Mouse (Mus musculus): Measurements from ENCODE around the gene Wnt3.

Wnt3 gene

GRCm38 (mm10) chr11:103774228-103774530 is 229 bp downstream of the Wnt3 start:
- no peak for DNase-seq

GRCm38 (mm10) chr11:103780152-103780551 is 6.2 kb downstream of the Wnt3 start:
- no peak for DNase-seq

GRCm38 (mm10) chr11:103789951-103790350 is 16.0 kb downstream of the Wnt3 start:
- DNase-seq, result no peak

- DNase-seq, result peak; percentile 13
Measured at GRCm38 (mm10) chr11:103801128-103801527, 27.2 kb downstream of the Wnt3 start.

DNA sequence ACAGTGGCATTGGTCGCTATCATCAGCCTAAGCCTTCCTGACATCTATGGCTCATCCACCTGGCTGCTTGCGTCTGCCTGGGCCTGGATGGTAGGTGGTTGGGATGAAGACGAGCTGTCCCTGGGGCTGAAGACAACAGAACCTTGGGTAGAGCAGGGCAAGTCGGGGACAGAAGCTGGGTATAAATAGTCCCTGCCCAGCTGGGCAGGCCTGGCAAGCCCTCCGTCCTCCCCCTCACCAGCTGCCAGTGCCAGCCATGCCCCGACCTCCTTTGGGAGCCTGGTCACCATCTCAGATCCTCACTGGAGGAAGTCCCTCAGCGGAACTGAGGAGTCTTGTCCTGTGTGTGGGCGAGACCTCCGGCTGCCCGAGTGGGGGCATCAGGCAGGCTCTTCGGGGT is 30.2 kb downstream of the Wnt3 start:
- DNase-seq, result no peak

GRCm38 (mm10) chr11:103804804-103805203 is 30.9 kb downstream of the Wnt3 start:
- DNase-seq, result no peak

GRCm38 (mm10) chr11:103807966-103808365 is 34.0 kb downstream of the Wnt3 start:
- DNase-seq, result no peak

DNA sequence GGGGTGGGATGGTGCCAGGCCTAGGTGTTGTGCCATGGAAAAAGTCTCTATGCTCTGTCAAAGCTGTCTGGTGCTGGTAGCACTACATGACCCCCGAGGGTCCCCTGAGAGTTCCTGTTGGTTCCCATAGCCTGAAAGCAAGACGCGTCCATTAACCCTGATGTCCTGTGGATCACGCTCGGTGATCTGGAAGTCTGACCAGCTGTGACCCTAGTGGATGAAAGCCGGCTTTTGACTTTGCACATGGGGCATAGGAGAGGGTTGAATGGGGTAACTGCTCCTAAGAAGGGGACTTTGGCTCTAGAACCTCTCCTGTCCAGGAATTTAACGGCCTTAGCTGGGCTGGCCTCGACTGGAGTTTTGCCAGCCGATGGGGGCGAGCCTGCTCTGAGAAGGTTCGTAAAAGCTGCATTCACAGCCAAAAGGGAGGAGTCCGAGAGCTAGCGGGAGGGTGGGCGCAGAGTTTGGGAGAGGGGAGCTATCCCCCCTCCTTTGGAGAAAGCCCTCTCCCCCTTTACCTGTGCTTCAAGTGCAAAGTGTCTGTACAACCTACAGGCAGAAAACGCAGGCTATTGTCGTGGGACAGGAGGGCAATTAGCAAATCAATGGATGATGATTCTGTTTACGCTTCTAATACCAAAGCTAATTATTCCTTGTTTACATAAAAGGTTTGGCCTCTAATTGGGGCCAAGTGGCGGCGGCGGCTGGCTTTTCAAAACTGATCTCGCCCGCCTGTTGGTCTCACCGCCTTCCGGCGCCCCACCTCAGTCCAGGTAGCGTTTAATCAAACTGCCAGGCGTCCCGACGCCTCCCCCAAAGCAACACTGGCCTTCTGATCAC is 35.0 kb downstream of the Wnt3 start:
- DNase-seq, result no peak

DNA sequence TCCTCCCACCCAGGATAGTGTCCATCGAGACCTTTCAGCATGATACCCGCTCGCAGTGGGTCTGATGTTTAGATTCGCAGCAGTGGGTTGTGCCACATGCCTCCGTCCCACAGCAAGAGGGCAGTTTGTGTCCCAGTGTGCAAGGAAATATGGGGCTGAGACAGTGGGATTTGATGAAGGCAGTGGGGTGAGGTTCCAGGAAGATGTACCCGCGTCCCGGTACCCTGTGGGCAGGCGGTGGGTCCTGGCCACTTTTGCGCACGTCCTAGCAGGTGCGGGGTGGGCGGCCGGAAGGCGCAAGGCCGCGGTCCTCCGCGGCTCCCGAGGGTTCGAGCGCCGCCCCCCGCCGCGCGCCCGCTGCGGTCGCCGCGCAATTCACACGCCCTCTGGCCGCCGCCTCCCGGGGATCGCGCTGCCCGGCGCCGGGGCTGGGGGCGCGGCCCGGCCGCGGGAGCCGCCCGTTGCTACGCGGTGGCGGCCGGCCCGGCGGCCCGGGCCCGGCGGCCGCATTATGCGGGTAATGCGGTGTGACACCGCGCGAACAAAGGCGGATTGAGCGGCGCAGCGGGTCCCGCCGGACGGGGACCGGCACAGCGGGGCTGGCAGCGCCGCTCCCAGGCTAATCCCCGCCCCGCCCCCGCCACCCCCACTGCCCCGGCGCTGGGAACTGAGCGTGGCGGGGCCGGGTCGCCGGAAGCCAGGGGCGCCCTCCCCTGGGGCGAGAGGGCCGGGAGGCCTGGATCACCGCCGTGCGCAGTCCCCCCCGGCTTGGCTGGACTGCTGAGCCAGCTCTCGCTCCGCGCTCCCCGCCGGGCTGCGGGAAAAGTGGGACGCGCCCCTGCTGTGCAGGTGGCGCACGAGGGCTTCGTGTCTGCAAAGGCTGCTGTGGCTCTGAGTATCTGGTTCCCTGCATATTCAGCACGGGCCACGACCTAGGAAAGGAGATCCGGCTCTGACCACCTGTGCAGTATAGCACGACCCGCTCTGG is 36.0 kb downstream of the Wnt3 start:
- DNase-seq, result no peak

- DNase-seq, result no peak
Measured at GRCm38 (mm10) chr11:103810631-103811030, 36.7 kb downstream of the Wnt3 start.

DNA sequence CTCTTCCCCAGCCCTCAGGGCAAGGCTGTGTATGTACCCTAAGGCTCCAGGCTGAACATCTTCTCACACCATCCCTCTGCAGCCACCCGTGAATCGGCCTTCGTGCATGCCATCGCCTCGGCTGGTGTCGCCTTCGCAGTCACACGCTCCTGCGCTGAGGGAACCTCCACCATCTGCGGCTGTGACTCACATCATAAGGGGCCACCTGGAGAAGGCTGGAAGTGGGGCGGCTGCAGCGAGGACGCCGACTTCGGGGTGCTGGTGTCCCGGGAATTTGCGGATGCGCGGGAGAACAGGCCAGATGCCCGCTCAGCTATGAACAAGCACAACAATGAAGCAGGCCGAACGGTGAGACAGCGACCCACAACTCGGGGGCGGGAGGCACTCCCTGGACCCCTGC is 37.3 kb downstream of the Wnt3 start:
- DNase-seq, result no peak

DNA sequence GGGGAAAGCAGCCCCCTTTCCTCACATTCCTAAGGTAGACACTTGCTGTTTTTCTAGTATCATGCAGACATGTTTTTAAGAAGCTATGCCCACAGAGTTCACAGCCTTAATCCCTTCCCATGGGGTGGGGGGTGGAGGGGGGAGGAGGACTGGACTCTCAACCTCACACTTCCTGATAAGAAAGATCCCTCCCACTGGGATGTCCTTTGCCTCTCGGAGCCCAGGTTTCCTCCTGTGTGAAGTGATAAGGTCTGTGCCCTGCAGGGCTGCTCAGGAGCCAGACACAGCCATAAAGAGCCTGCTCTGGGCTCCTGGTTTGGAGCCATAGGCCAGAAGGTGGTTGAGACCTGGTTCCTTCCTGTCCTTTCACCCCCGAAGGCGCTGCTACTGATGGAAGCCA is 40.9 kb downstream of the Wnt3 start:
- no peak for DNase-seq

GRCm38 (mm10) chr11:103815986-103816385 is 42.0 kb downstream of the Wnt3 start:
- DNase-seq, result peak; percentile 20

- DNase-seq, result no peak
Measured at GRCm38 (mm10) chr11:103816719-103817118, 42.8 kb downstream of the Wnt3 start.

DNA sequence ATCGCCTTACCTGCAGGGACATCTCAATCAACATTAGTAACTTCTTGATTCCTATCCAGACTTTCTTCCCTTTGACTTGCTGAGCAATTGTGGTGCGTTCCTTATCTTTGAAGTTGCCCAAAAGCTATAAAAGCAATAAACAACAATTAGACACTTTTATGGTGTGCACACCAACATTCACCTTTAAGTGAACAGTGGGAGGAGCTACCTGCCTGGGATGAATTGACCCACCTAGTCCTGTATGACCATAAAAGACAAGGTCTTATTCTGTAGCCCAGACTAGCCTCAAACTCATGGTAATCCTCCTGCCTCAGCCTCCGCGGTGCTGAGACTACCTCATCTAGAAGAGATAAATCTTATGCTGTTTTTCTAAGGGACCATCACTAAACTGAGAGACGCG is 53.3 kb downstream of the Wnt3 start:
- no peak for DNase-seq

DNA sequence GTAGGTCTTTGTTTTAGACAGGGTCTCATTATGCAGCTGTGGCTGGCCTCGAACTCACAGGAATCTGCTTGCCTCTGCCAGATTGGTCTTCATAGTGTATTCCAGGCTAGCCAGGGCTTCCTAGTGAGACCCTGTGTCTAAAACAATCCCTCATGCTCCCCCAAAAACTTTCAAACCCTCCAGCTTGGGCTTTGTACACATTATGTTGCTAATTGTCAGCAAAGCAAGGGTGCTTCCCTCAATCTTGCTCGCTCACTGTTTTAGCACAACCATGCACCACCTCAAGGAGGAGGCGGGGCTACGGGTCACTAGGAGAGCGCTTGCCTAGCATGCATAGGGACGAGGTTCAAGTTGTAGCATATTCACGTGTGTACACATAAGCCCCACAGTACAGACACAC is 54.9 kb downstream of the Wnt3 start:
- no peak for DNase-seq

- DNase-seq, result no peak
Measured at GRCm38 (mm10) chr11:103829956-103830355, 56.0 kb downstream of the Wnt3 start.

- no peak for DNase-seq
Measured at GRCm38 (mm10) chr11:103830476-103830875, 56.5 kb downstream of the Wnt3 start.

- no peak for DNase-seq
Measured at GRCm38 (mm10) chr11:103831766-103832165, 57.8 kb downstream of the Wnt3 start.

DNA sequence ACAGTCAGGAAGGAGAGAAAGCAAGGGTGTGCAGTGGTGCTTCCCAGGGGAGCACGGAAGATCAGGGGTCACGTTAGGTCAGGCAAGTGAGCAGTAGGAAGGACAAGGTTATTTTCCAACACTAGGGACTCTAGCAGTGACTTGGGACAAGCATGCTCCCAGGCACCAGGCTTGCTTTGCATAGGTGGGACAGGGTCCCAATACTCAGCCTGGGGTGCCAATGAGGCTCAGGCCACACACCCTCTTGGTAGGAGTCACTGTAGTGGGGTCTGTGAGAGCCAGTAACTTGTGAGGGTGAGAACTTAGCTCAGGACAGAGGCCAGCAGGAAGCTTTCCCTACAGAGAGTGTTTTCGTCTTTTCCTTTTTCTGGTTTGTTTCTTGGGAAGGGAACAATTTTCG is 58.4 kb downstream of the Wnt3 start:
- no peak for DNase-seq

DNA sequence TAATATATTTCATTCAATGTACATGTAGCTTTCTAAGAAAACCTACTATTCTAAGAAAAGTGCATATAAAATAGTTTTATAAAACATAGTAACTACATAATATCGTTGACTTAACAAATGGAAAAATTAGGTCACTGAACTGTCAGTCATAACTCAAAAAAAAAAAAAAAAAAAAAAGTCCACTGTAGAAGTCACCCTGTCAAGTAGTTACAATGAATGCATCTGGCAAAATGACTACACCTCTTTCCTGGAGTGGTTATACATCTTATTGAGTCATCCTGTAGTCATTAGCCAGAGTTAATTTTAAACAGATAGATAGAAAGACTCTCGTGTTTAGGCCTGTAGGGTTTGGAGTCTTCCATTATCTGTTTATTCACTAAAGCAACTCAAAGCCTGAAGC is 65.0 kb downstream of the Wnt3 start:
- no peak for DNase-seq

- DNase-seq, result no peak
Measured at GRCm38 (mm10) chr11:103840834-103841233, 66.9 kb downstream of the Wnt3 start.

DNA sequence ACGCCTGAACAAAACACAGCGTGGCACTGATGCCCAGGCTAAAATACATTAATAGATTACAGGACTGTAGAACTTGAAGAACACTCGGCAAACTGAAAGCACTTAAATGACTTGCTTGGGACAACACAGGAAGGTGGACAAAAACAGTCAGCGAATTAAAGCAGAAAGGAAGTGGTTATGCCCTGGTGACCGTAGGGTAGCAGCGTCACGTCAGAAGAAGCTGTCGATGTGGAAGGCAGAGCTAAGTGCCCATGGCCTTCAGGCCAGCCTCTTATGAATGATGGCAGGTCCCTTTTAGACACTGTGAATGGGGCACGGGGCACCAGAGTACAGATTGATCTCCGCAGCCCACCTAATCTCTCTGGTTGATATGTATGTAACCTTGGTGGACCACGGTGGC is 74.3 kb downstream of the Wnt3 start:
- no peak for DNase-seq
